Mouse (Mus musculus) CH12.LX (cell line): Measurements from ENCODE around the gene Olig1. TPM values are rescaled to one million over a fixed set of nuclear protein-coding genes. Genes with fewer than 3 reads are reported as not detected.

Source experiments
- DNase-seq: peaks from one replicate; pipeline ENCODE4 v3.0.0-alpha.2; 2013; ENCODE audit errors: extremely low read depth
- H3K27ac ChIP-seq: 2 replicates; pipeline ENCODE4 v1.5.1; 2012; ENCODE audit warnings: low read depth, mild to moderate bottlenecking, control low read depth, moderate library complexity; ENCODE audit not compliant: insufficient read depth
- H3K27me3 ChIP-seq: replicated peaks from 2 replicates; pipeline ENCODE3; 2012; ENCODE audit warnings: inconsistent platforms
- H3K36me3 ChIP-seq, 2 experiments: replicated peaks in 1 of 2; 2 replicates each; pipeline versions ENCODE3 to v1.6.1; 2012; ENCODE audit warnings: inconsistent platforms in 1 of 2, low read length in 1 of 2, mild to moderate bottlenecking in 1 of 2, mixed read lengths in 1 of 2, moderate library complexity in 1 of 2; ENCODE audit not compliant: control insufficient read depth in 1 of 2, insufficient read depth in 1 of 2
- H3K4me1 ChIP-seq, 2 experiments: 2 replicates each; pipeline ENCODE4 v1.6.1; 2012; ENCODE audit warnings: inconsistent platforms in 1 of 2, moderate library complexity in 1 of 2; ENCODE audit not compliant: insufficient read depth in 2 of 2, control insufficient read depth in 1 of 2
- H3K4me2 ChIP-seq: 2 replicates; pipeline ENCODE4 v1.6.1; 2012; ENCODE audit warnings: low read depth, mild to moderate bottlenecking, control low read depth; ENCODE audit not compliant: poor library complexity, insufficient read depth, severe bottlenecking
- H3K4me3 ChIP-seq, 3 experiments: fragments of 150-350 bp in 1 of 3; sonication (generic) in 1 of 3; replicated peaks in 1 of 3; 2 replicates each; pipeline versions ENCODE3 to v1.5.1; 2011 to 2012; ENCODE audit warnings: low read depth in 2 of 3, low read length in 2 of 3, mild to moderate bottlenecking in 2 of 3, moderate library complexity in 2 of 3, control low read depth in 1 of 3, improper control_type of control experiment in 1 of 3, inconsistent platforms in 1 of 3, mixed read lengths in 1 of 3; ENCODE audit not compliant: poor library complexity in 1 of 3
- H3K79me2 ChIP-seq: replicated peaks from 2 replicates; pipeline ENCODE4 v1.6.1; 2012; ENCODE audit warnings: mild to moderate bottlenecking, moderate library complexity; ENCODE audit not compliant: control insufficient read depth, poor library complexity, insufficient read depth, severe bottlenecking; ENCODE audit errors: extremely low read depth
- H3K9ac ChIP-seq: 2 replicates; pipeline ENCODE4 v1.6.1; 2012; ENCODE audit warnings: low read depth, mild to moderate bottlenecking, control low read depth, moderate library complexity; ENCODE audit not compliant: insufficient read depth
- H3K9me3 ChIP-seq: replicated peaks from 2 replicates; pipeline ENCODE3; 2012; ENCODE audit warnings: low read length, inconsistent platforms, mixed read lengths
- CHD2 ChIP-seq: IDR thresholded peaks from 2 replicates; pipeline ENCODE4 v1.6.1; 2011; ENCODE audit warnings: low read length, improper control_type of control experiment
- ETS1 ChIP-seq: conservative IDR thresholded peaks from 2 replicates; pipeline ENCODE4 v1.6.1; 2012; ENCODE audit warnings: low read depth, mild to moderate bottlenecking, inconsistent platforms, low read length, improper control_type of control experiment, moderate library complexity
- GABPA ChIP-seq: IDR thresholded peaks from 2 replicates; pipeline ENCODE4 v1.6.1; 2012; ENCODE audit warnings: low read depth, low read length, improper control_type of control experiment, inconsistent platforms; ENCODE audit not compliant: insufficient replicate concordance
- HCFC1 ChIP-seq: IDR thresholded peaks from 2 replicates; pipeline ENCODE4 v1.6.1; 2012; ENCODE audit warnings: low read depth, mild to moderate bottlenecking, inconsistent platforms, low read length, improper control_type of control experiment
- JUN ChIP-seq: IDR thresholded peaks from 2 replicates; pipeline ENCODE4 v1.6.1; 2011; ENCODE audit warnings: low read depth, mild to moderate bottlenecking, low read length, improper control_type of control experiment, moderate library complexity; ENCODE audit not compliant: insufficient read depth
- MAFK ChIP-seq: IDR thresholded peaks from 2 replicates; pipeline ENCODE4 v1.6.1; 2011; ENCODE audit warnings: low read length, improper control_type of control experiment; ENCODE audit not compliant: insufficient replicate concordance
- MAX ChIP-seq: IDR thresholded peaks from 2 replicates; pipeline ENCODE4 v1.6.1; 2011; ENCODE audit warnings: low read length, improper control_type of control experiment
- MAZ ChIP-seq: IDR thresholded peaks from 2 replicates; pipeline ENCODE4 v1.6.1; 2012; ENCODE audit warnings: low read depth, mild to moderate bottlenecking, inconsistent platforms, low read length, improper control_type of control experiment, moderate library complexity
- MEF2A ChIP-seq: IDR thresholded peaks from 2 replicates; pipeline ENCODE4 v1.6.1; 2014; ENCODE audit warnings: low read depth, mild to moderate bottlenecking, inconsistent platforms, low read length, improper control_type of control experiment, borderline replicate concordance
- MXI1 ChIP-seq: IDR thresholded peaks from 2 replicates; pipeline ENCODE4 v1.6.1; 2011; ENCODE audit warnings: mild to moderate bottlenecking, low read depth, low read length, improper control_type of control experiment
- NELFE ChIP-seq: IDR thresholded peaks from 2 replicates; pipeline ENCODE4 v1.6.1; 2011; ENCODE audit warnings: low read depth, low read length, improper control_type of control experiment
- PAX5 ChIP-seq: IDR thresholded peaks from 2 replicates; pipeline ENCODE4 v1.6.1; 2012; ENCODE audit warnings: low read length, inconsistent platforms, mixed read lengths
- POLR2AphosphoS2 ChIP-seq: IDR thresholded peaks from 2 replicates; pipeline ENCODE4 v1.6.1; 2011; ENCODE audit warnings: low read depth, low read length, improper control_type of control experiment
- RAD21 ChIP-seq: IDR thresholded peaks from 2 replicates; pipeline ENCODE4 v1.6.1; 2011; ENCODE audit warnings: low read depth, mild to moderate bottlenecking, low read length, improper control_type of control experiment, moderate library complexity
- SIN3A ChIP-seq: IDR thresholded peaks from 2 replicates; pipeline ENCODE4 v1.6.1; 2012; ENCODE audit warnings: low read length, improper control_type of control experiment, inconsistent platforms
- SMC3 ChIP-seq: IDR thresholded peaks from 2 replicates; pipeline ENCODE4 v1.6.1; 2011; ENCODE audit warnings: low read depth, low read length, improper control_type of control experiment
- TBP ChIP-seq: conservative IDR thresholded peaks from 2 replicates; pipeline ENCODE4 v1.6.1; 2011; ENCODE audit warnings: low read depth, low read length, improper control_type of control experiment
- TCF12 ChIP-seq: IDR thresholded peaks from 2 replicates; pipeline ENCODE4 v1.6.1; 2014; ENCODE audit warnings: low read depth, mild to moderate bottlenecking, inconsistent platforms, low read length, improper control_type of control experiment
- UBTF ChIP-seq: IDR thresholded peaks from 2 replicates; pipeline ENCODE4 v1.6.1; 2012; ENCODE audit warnings: low read depth, mild to moderate bottlenecking, inconsistent platforms, low read length, improper control_type of control experiment, moderate library complexity
- USF2 ChIP-seq: conservative IDR thresholded peaks from 2 replicates; pipeline ENCODE4 v1.6.1; 2011; ENCODE audit warnings: low read depth, low read length, improper control_type of control experiment
- ZC3H11A ChIP-seq: IDR thresholded peaks from 2 replicates; pipeline ENCODE4 v1.6.1; 2012; ENCODE audit warnings: low read depth, mild to moderate bottlenecking, inconsistent platforms, low read length, improper control_type of control experiment
- ZMIZ1 ChIP-seq: IDR thresholded peaks from 2 replicates; pipeline ENCODE4 v1.6.1; 2012; ENCODE audit warnings: low read depth, mild to moderate bottlenecking, inconsistent platforms, low read length, improper control_type of control experiment
- ZNF384 ChIP-seq: IDR thresholded peaks from 2 replicates; pipeline ENCODE4 v1.6.1; 2012; ENCODE audit warnings: low read depth, low read length, improper control_type of control experiment, inconsistent platforms
- dilution Hi-C: fragments of 300-500 bp; cut with MboI; formaldehyde crosslinking; loops from 2 replicates; pipeline ENCODE4 v1.14.3; 2020; ENCODE audit warnings: low sequenced_read_pairs; ENCODE audit not compliant: extremely low pct_unique_long_range_greater_than_20kb, extremely low pct_ligation_motif_present
- in situ Hi-C: fragments of 300-500 bp; cut with MboI; formaldehyde crosslinking; loops from 3 replicates; pipeline ENCODE4 v1.14.3; 2019; ENCODE audit warnings: low sequenced_read_pairs, low pct_ligation_motif_present, low pct_unique_long_range_greater_than_20kb, mixed read lengths
- polyA plus RNA-seq: library from polyadenylated mRNA; unstranded; fragments of >175 nt; gene quantifications from 2 replicates; pipeline ENCODE4 v1.2.1, GENCODE M21; 2012; ENCODE audit warnings: low read depth; ENCODE audit not compliant: insufficient read length
- total RNA-seq, 2 experiments: library from RNA; depleted of rRNA; stranded (reverse); fragments of 300-350 nt in 1 of 2; fragments of >200 nt in 1 of 2; gene quantifications; 2 replicates each; pipeline ENCODE4 v1.2.3; 2012 to 2014

The Olig1 gene
- not detected in 2 replicates for total RNA-seq (2012; rRNA removed)
- not detected in 2 replicates for total RNA-seq (2014; rRNA removed)
- polyA plus RNA-seq: not detected in 2 replicates

DNA sequence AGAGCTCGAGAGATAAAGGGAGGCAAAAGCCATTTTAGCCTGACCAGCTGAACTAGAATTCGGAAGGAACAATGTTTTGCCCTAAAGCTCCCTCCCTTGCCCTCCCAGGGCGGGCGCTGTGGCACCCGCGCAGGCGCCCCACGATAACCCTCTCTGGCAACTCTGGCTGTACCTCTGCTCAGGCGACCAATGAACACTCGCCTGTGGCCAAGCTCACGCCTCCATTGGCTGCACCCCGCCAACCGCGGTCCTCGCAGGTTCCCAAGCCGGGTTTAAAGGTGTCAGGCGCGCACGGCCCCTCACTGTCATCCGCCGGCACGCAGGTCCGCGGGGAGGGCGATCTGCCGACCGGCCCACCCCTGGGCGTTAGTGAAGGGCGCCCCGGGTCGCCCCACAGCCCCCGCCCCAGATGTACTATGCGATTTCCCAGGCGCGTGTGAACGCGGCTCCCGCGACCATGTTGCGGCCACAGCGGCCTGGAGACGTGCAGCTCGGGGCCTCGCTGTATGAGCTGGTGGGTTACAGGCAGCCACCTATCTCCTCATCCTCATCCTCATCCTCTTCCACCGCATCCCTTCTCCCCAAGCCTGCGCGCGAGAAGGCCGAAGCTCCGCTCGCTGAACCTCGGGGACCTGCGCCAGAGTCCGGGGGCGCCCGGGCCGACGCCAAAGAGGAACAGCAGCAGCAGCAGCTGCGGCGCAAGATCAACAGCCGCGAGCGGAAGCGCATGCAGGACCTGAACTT, at the start of gene Olig1:
Gene Olig1 (plus strand): TSS at position 305 of the 744 bp plus-strand sequence.
- H3K79me2 ChIP-seq: no peaks in the 10 kb centered on the region
- no peak for DNase-seq
- in situ Hi-C loops: no loop called here

DNA sequence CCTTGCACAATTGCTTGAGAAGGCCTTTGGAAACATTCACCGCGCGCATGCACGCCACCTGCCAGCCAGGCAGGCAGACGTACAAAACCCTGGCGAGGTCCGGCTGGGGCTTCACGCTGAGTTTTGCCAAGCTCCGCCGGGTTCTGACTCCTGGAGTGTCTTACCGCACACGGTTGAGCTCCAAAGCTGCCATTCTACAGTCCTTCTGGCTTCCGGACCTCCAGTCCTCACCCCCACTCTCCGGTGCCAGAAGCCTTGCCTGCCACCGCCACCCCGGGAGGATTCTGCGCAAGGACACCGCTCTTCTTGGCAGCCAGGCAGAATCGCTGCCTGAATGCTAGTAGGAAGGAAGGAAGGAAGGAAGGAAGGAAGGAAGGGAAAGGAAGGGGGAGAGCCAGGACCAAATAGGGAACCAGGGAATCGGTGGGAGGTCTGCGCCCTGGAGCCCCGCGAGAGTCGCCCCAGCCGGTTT, 47.4 kb upstream of the Olig1 start:
- no peak overlapping the region for H3K9ac ChIP-seq
- in situ Hi-C loops: no loop called here

More for the DNA sequence above, at the start of gene Olig1:
- dilution Hi-C loops: no loop called here
- no peak within 1 kb of the TSS for H3K4me3 ChIP-seq
- no peak within 1 kb of the TSS for H3K9ac ChIP-seq
- TF ChIP-seq POLR2AphosphoS2 (no peak), UBTF (no peak), GABPA (no peak), ZMIZ1 (no peak), MXI1 (no peak), ZC3H11A (no peak)
- H3K36me3 ChIP-seq: no peaks in the 10 kb centered on the region
- no peak within 1 kb of the TSS for H3K4me2 ChIP-seq
- H3K27ac ChIP-seq: no peak within 1 kb of the TSS
- H3K27me3 ChIP-seq: peaks cover 50% of the 10 kb centered on the region
- H3K4me1 ChIP-seq: no peaks in the 10 kb centered on the region
- peaks cover 19% of the 10 kb centered on the region for H3K9me3 ChIP-seq

DNA sequence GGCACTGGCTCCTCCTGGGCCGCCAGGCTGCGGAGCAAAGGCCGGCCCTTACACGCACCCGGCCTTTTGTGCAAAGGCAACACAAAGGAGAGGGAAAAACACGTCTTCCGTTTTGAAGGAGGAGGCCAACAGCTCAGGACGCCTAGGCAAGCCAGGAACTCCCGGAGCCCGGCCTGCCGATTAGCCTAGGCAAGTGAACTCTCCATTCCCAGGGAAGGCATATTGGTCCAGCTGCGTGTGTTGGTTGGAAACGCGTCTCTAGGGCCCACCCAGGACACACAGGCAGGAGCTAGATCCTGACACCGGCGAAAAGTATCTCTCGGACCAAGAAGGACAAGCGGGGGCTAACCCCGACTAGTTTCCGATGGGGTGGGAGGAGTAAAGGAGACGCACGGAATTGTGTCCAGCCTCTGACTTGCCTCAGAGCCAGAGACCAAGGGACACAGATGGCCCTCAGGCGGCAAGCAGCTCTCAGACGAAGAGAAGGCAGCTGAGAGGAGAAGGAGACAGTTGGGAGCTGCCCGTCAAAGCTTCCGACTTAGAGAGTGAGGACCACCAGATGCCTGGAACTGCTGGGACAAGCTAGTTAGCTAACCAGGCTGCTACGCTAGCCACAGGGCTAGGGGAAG, 46.8 kb upstream of the Olig1 start:
- H3K4me2 ChIP-seq: no peak overlapping the region
- H3K36me3 ChIP-seq: no peaks in the 10 kb centered on the region
- H3K79me2 ChIP-seq: no peaks in the 10 kb centered on the region
- dilution Hi-C loops: no loop called here
- in situ Hi-C loops: no loop called here
- peaks cover 24% of the 10 kb centered on the region for H3K27me3 ChIP-seq
- DNase-seq: no peak
- no peak overlapping the region for H3K27ac ChIP-seq
- peaks cover 43% of the 10 kb centered on the region for H3K9me3 ChIP-seq
- no peak overlapping the region for H3K9ac ChIP-seq
- TF ChIP-seq MAFK (no peak), JUN (no peak), USF2 (no peak), CHD2 (no peak), TCF12 (no peak), MXI1 (no peak), SIN3A (no peak), SMC3 (no peak), UBTF (no peak), POLR2AphosphoS2 (no peak), RAD21 (no peak), MEF2A (no peak), MAZ (no peak), ZNF384 (no peak), TBP (no peak)
- H3K4me3 ChIP-seq: no peak overlapping the region
- H3K4me1 ChIP-seq: no peaks in the 10 kb centered on the region

More for the DNA sequence above, 47.4 kb upstream of the Olig1 start:
- Histone ChIP-seq H3K36me3 (no peaks in the 10 kb centered on the region), H3K79me2 (no peaks in the 10 kb centered on the region), H3K4me1 (no peaks in the 10 kb centered on the region), H3K27ac (no peak overlapping the region), H3K27me3 (peaks cover 26% of the 10 kb centered on the region), H3K4me2 (no peak overlapping the region), H3K9me3 (peaks cover 37% of the 10 kb centered on the region), H3K4me3 (no peak overlapping the region)
- TF ChIP-seq TCF12 (no peak), RAD21 (no peak), NELFE (no peak), ZMIZ1 (no peak), HCFC1 (no peak), ZC3H11A (no peak), MEF2A (no peak), PAX5 (no peak), MAX (no peak), ZNF384 (no peak), ETS1 (no peak)
- DNase-seq: no peak
- dilution Hi-C loops: no loop called here
